Mouse (Mus musculus): ENCODE measurements at regions not wholly inside any gene's neighbourhood (a gene's known extent, or its start where the extent isn't known, plus 50 kb on each side); places are given as distances from the start of the nearest gene placed in this dataset.

DNA sequence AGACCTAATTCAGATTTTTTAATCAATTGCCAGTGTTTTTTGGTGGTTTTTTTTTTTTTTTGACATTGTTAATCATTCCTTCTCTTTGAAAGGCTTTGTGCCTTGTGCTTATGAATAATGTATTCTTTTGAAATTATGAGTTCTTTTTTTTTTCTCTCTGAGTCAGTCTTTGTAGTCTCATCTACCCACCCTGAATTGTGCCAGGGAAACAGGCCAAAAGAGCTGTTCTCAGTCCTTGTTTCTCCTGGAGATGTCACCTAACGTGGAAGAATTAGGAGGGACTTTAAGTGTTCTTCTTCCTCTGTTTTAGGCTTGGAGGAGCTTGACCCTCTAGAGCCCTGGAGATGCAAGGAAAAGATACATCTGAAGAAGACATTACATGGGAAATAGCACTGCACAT, 2012.6 kb downstream of the Poteg start:
- TF ChIP-seq POLR2A (IDR thresholded peaks at IDR 0.05; ENCODE audit: extremely low read depth, insufficient read depth, low read length), result no peak
- no peak for TF ChIP-seq CTCF (IDR thresholded peaks at IDR 0.05; ENCODE audit: low read depth, low read length)
